Comparison of ENCODE assay signal across 8 mouse cellular contexts in the genomic region with DNA sequence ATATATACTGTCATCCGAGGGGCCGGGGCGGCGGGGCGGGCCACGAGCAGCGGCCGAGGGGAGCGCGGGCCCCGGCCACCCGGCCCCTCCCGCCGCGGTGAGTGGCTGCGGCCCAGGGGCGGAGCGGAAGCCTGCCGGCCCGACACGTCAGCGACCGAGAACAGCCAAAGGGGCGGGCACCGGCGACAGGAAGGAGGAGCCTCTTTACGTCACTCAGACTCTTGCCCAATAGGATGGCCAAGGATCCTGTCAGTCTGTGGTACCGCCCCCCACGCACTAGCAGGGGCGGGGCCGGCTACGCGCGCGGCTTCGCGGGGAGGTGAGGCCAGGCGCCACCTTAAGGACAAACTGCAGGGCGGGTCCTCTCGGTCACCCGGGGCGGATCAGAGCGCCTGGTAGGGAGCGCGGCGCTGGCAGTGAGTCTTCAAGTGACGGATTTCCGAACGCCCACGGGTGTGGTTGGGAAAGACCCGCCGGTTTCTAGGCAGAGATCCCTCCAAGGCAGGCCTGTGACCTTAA. TPM values are rescaled to one million over a fixed set of nuclear protein-coding genes. Genes with fewer than 3 reads are reported as not detected.
DNase-seq lines count a peak whose midpoint lies in the region; ATAC-seq and TF ChIP-seq lines count a peak whose summit lies in the region.

A gene (minus strand): TSS at position 144 of the 519 bp plus-strand sequence.

- no peak for TF ChIP-seq CTCF in bone marrow macrophage, adult 2 months (IDR thresholded peaks at IDR 0.05; ENCODE audit: low read depth, low read length)
- 0 out of 2 replicates have a peak, but pooled peaks have one; percentile 2 for TF ChIP-seq CTCF in embryonic fibroblast, embryonic 13.5 days (IDR thresholded peaks at IDR 0.05; ENCODE audit: borderline replicate concordance, insufficient read depth, low read length)

- peak; percentile 99 for DNase-seq in A20 (ENCODE audit: low read depth, low spot score)
- DNase-seq in heart, adult 9 months (ENCODE audit: low spot score in 2 of 2), result peak; percentile 99 to 100
- peak; percentile 99 for DNase-seq in monocyte, adult 2 months (ENCODE audit: low read depth in 1 of 2, low spot score in 2 of 2)
- DNase-seq in spleen, postnatal 36 days (ENCODE audit: low spot score in 2 of 2), result peak; percentile 99

- H3K36me3 ChIP-seq in kidney, embryonic 14.5 days (ENCODE audit: control insufficient read depth, insufficient read depth, low read length), result no peaks in the 10 kb centered on the region
- H3K36me3 ChIP-seq in limb, embryonic 15.5 days, result no peaks in the 10 kb centered on the region

- peak; percentile 98 for ATAC-seq in kidney, embryonic 14.5 days (ENCODE audit: low FRiP score, low TSS enrichment)
- peak; percentile 98 for ATAC-seq in limb, embryonic 15.5 days (ENCODE audit: insufficient number of reproducible peaks, low FRiP score, low TSS enrichment, low read depth)

- WGBS in kidney, embryonic 14.5 days, result 0% methylated on average over 52 of the region's 52 CpGs
- WGBS in limb, embryonic 15.5 days, result under 1% methylated on average over 43 of the region's 52 CpGs

- no peaks in the 10 kb centered on the region for H3K9me3 ChIP-seq in kidney, embryonic 14.5 days (ENCODE audit: control insufficient read depth, low read length)
- no peaks in the 10 kb centered on the region for H3K9me3 ChIP-seq in limb, embryonic 15.5 days

- no peak for TF ChIP-seq POLR2A in bone marrow macrophage, adult 2 months (IDR thresholded peaks at IDR 0.05; ENCODE audit: borderline replicate concordance, low read depth, low read length)
- peak; percentile 77 for TF ChIP-seq POLR2A in embryonic fibroblast, embryonic 13.5 days (IDR thresholded peaks at IDR 0.05; ENCODE audit: low read depth, low read length)

- no peaks in the 10 kb centered on the region for H3K27me3 ChIP-seq in kidney, embryonic 14.5 days (ENCODE audit: control insufficient read depth, insufficient read depth, low read length)
- H3K27me3 ChIP-seq in limb, embryonic 15.5 days, result no peaks in the 10 kb centered on the region

- H3K4me1 ChIP-seq in bone marrow macrophage, adult 2 months (ENCODE audit: control insufficient read depth, insufficient read depth, low read length), result peaks cover 11% of the 10 kb centered on the region; the same call in 1 of the 2 replicates
- peaks cover 3% of the 10 kb centered on the region for H3K4me1 ChIP-seq in embryonic fibroblast, embryonic 13.5 days (ENCODE audit: control insufficient read depth, insufficient read depth, low read length)
- H3K4me1 ChIP-seq in kidney, embryonic 14.5 days (ENCODE audit: control insufficient read depth, insufficient read depth, low read length), result peaks cover 11% of the 10 kb centered on the region; the same call in 1 of the 2 replicates
- peaks cover 5% of the 10 kb centered on the region for H3K4me1 ChIP-seq in limb, embryonic 15.5 days

- peak within 1 kb of the TSS; percentile 79 for H3K4me2 ChIP-seq in kidney, embryonic 14.5 days (replicated peaks; ENCODE audit: low read depth, low read length)
- peak within 1 kb of the TSS; percentile 62 for H3K4me2 ChIP-seq in limb, embryonic 15.5 days

- peak within 1 kb of the TSS; percentile 79 for H3K27ac ChIP-seq in bone marrow macrophage, adult 2 months (ENCODE audit: insufficient read depth, low read depth, low read length)
- H3K27ac ChIP-seq in embryonic fibroblast, embryonic 13.5 days (ENCODE audit: insufficient read depth, low read length), result peak within 1 kb of the TSS; percentile 87
- peak within 1 kb of the TSS; percentile 85 for H3K27ac ChIP-seq in kidney, embryonic 14.5 days (ENCODE audit: low read depth, low read length)
- peak within 1 kb of the TSS; percentile 91 for H3K27ac ChIP-seq in limb, embryonic 15.5 days

- H3K4me3 ChIP-seq in bone marrow macrophage, adult 2 months (ENCODE audit: insufficient read depth, low read length), result peak within 1 kb of the TSS; percentile 95
- peak within 1 kb of the TSS; percentile 68 for H3K4me3 ChIP-seq in embryonic fibroblast, embryonic 13.5 days (ENCODE audit: insufficient read depth, low read length)
- H3K4me3 ChIP-seq in kidney, embryonic 14.5 days (ENCODE audit: low read length), result peak within 1 kb of the TSS; percentile 86
- H3K4me3 ChIP-seq in limb, embryonic 15.5 days, result peak within 1 kb of the TSS; percentile 77

- H3K9ac ChIP-seq in kidney, embryonic 14.5 days (ENCODE audit: low read depth, low read length), result peak within 1 kb of the TSS; percentile 85
- peak within 1 kb of the TSS; percentile 71 for H3K9ac ChIP-seq in limb, embryonic 15.5 days

RNA-seq across cellular contexts. Expression of the gene that starts here (rescaled TPM):
- polyA plus RNA-seq in bone marrow macrophage, adult 2 months (2012; ENCODE audit: insufficient read depth, insufficient read length, missing spikeins), result 24.4 and 28.0 TPM in 2 replicates
- 56.9 and 59.0 TPM in 2 replicates for polyA plus RNA-seq in embryonic fibroblast, embryonic 13.5 days (2011; ENCODE audit: insufficient read length, low read depth, missing spikeins)
- 36.5 and 51.0 TPM in 2 replicates for polyA plus RNA-seq in kidney, embryonic 14.5 days (2014; fragmentation: Nextera tagmentation; extraction: Ambion mirVana)
- 75.5 and 75.7 TPM in 2 replicates for polyA plus RNA-seq in limb, embryonic 15.5 days (2015; fragmentation: Nextera tagmentation; extraction: Ambion mirVana)

Comparison
In these comparisons a context has a peak if more than half of its experiments do, and no peak if none do; other contexts are left out.
1. Peak in every context shown above with its lines: DNase-seq, ATAC-seq, H3K4me3 ChIP-seq and H3K27ac ChIP-seq.